Mouse (Mus musculus): ENCODE measurements around the gene Cflar.

DNA sequence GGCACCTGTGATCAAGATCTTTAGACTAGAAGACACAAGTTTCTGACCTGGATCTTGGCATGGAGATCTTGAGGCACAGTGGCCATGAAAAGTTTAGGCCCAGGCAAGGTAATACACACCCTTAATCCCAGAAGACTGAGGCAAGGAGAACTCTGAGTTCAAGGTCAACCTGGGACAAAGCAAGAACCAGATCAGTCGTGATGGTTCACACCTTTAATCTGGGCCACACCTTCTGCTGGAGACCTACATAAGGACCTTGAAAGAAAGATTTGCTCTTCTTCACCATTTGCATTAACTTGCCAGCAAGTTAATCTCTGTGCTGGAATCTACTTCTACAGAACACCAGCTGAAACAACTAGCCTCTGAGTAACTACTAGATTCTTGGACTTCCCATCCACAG lies 49.3 kb downstream of the Cflar start:
- TF ChIP-seq CTCF (IDR thresholded peaks at IDR 0.05; ENCODE audit: low read depth), result no peak
- TF ChIP-seq EP300 (IDR thresholded peaks at IDR 0.05; ENCODE audit: low read depth), result no peak
